Mouse (Mus musculus): ENCODE measurements around the gene Ltk. TPM values are rescaled to one million over a fixed set of nuclear protein-coding genes. Genes with fewer than 3 reads are reported as not detected.

The Ltk gene
- polyA plus RNA-seq, 1 experiment from 2014 or later = not detected

DNA sequence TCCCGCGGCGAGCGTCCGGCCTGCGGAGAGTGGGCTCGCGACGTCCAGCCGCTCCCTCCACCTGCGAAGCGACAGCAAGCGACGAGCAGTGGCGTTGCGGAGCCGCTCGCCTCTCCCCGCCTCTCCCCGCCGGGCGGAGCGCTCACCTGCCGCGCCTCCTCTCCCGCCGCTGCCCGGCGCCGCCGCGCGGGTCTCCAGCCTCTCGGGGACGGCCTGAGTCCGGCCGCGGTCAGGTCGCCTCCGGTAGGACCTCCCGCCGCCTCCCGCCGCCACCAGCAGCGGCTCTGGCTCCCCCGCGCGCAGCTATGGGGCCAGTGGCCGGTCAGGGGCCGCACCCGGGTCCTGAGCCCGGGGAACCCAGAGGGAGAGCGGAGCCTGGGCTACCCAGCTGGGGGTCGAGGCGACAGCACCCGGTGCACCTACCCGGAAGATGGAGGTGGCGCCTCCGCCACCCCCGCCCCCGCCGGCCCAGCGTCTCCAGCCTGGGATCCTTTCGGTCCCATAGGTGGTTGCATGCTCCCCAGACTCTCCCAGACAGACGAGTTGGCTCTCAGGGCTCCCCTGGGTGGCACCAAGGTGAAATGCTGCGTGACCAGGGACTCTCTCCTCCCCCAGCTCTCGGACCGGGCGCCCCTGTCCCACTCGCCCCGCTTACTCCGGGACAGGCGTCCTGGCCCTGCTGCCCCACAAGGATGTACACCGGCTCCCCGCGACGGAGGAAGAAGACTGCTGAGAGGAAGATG, 2.0 kb downstream of the Ltk start:
- Histone ChIP-seq H3K9ac (peak overlapping the region; percentile 38), H3K27ac (no peak overlapping the region), H3K27me3 (peaks cover 92% of the 10 kb centered on the region), H3K4me2 (peak overlapping the region; percentile 81), H3K9me3 (replicated peaks) (no peaks in the 10 kb centered on the region), H3K36me3 (no peaks in the 10 kb centered on the region), H3K4me1 (replicated peaks) (peaks cover 19% of the 10 kb centered on the region), H3K4me3 (replicated peaks) (peak overlapping the region; percentile 62)
- ATAC-seq (ENCODE audit: low read depth) (peak; percentile 20; the same call in 1 of the 2 replicates), DNase-seq (no peak)
- WGBS (ENCODE audit: insufficient replicate concordance) = under 1% methylated on average over 76 of the region's 77 CpGs

GRCm38 (mm10) chr2:119757601-119758100, 2.6 kb downstream of the Ltk start:
- DNase-seq = no peak
- peak overlapping the region; percentile 81 for H3K4me2 ChIP-seq
- H3K27ac ChIP-seq = no peak overlapping the region
- peak overlapping the region; percentile 62 for H3K4me3 ChIP-seq (replicated peaks)
- no peaks in the 10 kb centered on the region for H3K9me3 ChIP-seq (replicated peaks)
- 8% methylated on average over 24 of the region's 31 CpGs for WGBS (ENCODE audit: insufficient replicate concordance)
- no peak for ATAC-seq (ENCODE audit: low read depth)
- H3K36me3 ChIP-seq = no peaks in the 10 kb centered on the region
- H3K4me1 ChIP-seq (replicated peaks) = peaks cover 19% of the 10 kb centered on the region
- peak overlapping the region; percentile 38 for H3K9ac ChIP-seq
- H3K27me3 ChIP-seq = peaks cover 98% of the 10 kb centered on the region

DNA sequence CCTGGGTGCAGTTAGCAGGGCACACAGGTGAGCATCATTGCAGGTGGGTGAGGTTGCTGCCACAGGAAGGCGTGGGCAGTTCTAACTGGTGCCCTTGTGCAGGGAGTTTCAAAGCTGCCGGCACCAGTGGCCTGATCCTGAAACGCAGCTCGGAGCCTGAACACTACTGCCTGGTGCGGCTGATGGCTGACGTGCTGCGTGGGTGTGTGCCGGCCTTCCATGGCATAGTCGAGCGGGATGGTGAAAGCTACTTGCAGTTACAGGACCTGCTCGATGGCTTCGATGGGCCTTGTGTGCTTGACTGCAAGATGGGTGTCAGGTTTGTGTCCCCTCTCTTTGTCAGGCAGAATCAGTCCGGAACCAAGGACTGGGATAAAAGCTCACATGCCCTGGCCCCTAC, 11.0 kb downstream of the Ltk start:
- Histone ChIP-seq H3K4me2 (no peak overlapping the region), H3K4me3 (replicated peaks) (no peak overlapping the region), H3K4me1 (replicated peaks) (peaks cover 12% of the 10 kb centered on the region), H3K9me3 (replicated peaks) (no peaks in the 10 kb centered on the region), H3K36me3 (no peaks in the 10 kb centered on the region), H3K27me3 (peaks cover 95% of the 10 kb centered on the region), H3K27ac (no peak overlapping the region), H3K9ac (no peak overlapping the region)
- 64% methylated on average over 13 of the region's 13 CpGs for WGBS (ENCODE audit: insufficient replicate concordance)
- no peak for ATAC-seq (ENCODE audit: low read depth)
- no peak for DNase-seq

DNA sequence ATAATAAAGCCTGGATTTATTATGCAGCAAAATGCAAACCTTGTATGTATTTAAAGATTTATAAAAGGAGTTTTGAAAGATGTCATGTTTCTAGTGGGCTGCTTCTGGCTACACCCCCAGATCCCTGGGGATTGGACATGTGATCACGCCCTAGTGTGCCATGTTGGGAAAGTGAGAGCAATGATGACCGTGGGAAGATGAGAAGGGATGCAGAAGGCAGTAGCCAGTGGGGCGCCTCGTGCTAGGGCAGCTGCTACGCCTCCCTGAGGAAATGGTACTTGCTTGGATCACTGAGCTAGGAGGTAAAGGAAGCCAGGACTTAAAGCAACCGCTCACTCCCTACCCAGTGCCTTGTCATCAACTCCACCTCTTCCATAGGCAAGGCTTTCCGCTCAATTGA, 12.7 kb downstream of the Ltk start:
- no peak overlapping the region for H3K27ac ChIP-seq
- WGBS (ENCODE audit: insufficient replicate concordance) = 69% methylated on average over 7 of the region's 7 CpGs
- H3K9ac ChIP-seq = no peak overlapping the region
- ATAC-seq (ENCODE audit: low read depth) = no peak
- H3K27me3 ChIP-seq = peaks cover 95% of the 10 kb centered on the region
- H3K4me2 ChIP-seq = no peak overlapping the region
- no peak for DNase-seq
- no peaks in the 10 kb centered on the region for H3K9me3 ChIP-seq (replicated peaks)
- peaks cover 29% of the 10 kb centered on the region for H3K4me1 ChIP-seq (replicated peaks)
- no peak overlapping the region for H3K4me3 ChIP-seq (replicated peaks)
- no peaks in the 10 kb centered on the region for H3K36me3 ChIP-seq

GRCm38 (mm10) chr2:119745281-119745680, 14.9 kb downstream of the Ltk start:
- Histone ChIP-seq H3K9me3 (replicated peaks) (no peaks in the 10 kb centered on the region), H3K9ac (no peak overlapping the region), H3K4me3 (replicated peaks) (no peak overlapping the region), H3K36me3 (no peaks in the 10 kb centered on the region), H3K4me2 (peak overlapping the region; percentile 99; the same call in 1 of the 2 replicates), H3K27me3 (peaks cover 75% of the 10 kb centered on the region), H3K27ac (no peak overlapping the region), H3K4me1 (replicated peaks) (peaks cover 49% of the 10 kb centered on the region)
- DNase-seq = no peak
- WGBS (ENCODE audit: insufficient replicate concordance) = 8% methylated on average over 1 of the region's 1 CpGs
- no peak for ATAC-seq (ENCODE audit: low read depth)

- WGBS (ENCODE audit: insufficient replicate concordance) = 3% methylated on average over 46 of the region's 46 CpGs
- peaks cover 49% of the 10 kb centered on the region for H3K4me1 ChIP-seq (replicated peaks)
- no peaks in the 10 kb centered on the region for H3K9me3 ChIP-seq (replicated peaks)
- peak overlapping the region; percentile 99 for H3K4me2 ChIP-seq
- DNase-seq (peak; percentile 61), ATAC-seq (ENCODE audit: low read depth) (peak; percentile 80)
- H3K9ac ChIP-seq = peak overlapping the region; percentile 60
- peak overlapping the region; percentile 68 for H3K4me3 ChIP-seq (replicated peaks)
- H3K36me3 ChIP-seq = no peaks in the 10 kb centered on the region
- H3K27me3 ChIP-seq = peaks cover 67% of the 10 kb centered on the region
- H3K27ac ChIP-seq = 0 out of 2 replicates have a peak overlapping the region, but pooled peaks have one; percentile 7
These were observed 15.8 kb downstream of the Ltk start for GRCm38 (mm10) chr2:119744163-119745111.

DNA sequence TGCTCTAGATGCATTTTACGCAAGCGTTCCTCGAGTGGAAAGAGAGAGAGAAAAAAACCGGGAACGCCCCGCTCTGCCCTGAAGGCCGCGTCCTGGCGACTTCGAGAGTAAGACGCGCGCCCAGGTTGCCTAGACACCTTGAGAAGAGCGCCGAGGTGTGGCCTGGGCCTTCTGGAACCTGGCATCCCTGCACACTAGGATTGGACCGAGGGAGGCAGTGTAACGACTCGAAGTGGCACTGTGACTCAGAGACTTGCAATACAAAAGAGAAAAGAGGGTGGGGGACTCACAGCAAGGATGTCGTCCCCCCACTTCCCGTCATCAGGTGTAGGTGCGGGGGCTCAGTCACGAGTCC, 16.4 kb downstream of the Ltk start:
- H3K4me3 ChIP-seq (replicated peaks) = peak overlapping the region; percentile 68
- H3K27ac ChIP-seq = no peak overlapping the region
- no peaks in the 10 kb centered on the region for H3K36me3 ChIP-seq
- 12% methylated on average over 22 of the region's 22 CpGs for WGBS (ENCODE audit: insufficient replicate concordance)
- DNase-seq (no peak), ATAC-seq (ENCODE audit: low read depth) (no peak)
- H3K9me3 ChIP-seq (replicated peaks) = no peaks in the 10 kb centered on the region
- peak overlapping the region; percentile 60 for H3K9ac ChIP-seq
- H3K27me3 ChIP-seq = peaks cover 60% of the 10 kb centered on the region
- peak overlapping the region; percentile 99 for H3K4me2 ChIP-seq
- H3K4me1 ChIP-seq (replicated peaks) = peaks cover 49% of the 10 kb centered on the region

- Histone ChIP-seq H3K9ac (peak overlapping the region; percentile 75), H3K9me3 (replicated peaks) (no peaks in the 10 kb centered on the region), H3K27me3 (peaks cover 61% of the 10 kb centered on the region), H3K4me3 (replicated peaks) (peak overlapping the region; percentile 68), H3K4me1 (replicated peaks) (peaks cover 49% of the 10 kb centered on the region), H3K4me2 (peak overlapping the region; percentile 99), H3K36me3 (no peaks in the 10 kb centered on the region), H3K27ac (no peak overlapping the region)
- DNase-seq (no peak), ATAC-seq (ENCODE audit: low read depth) (no peak)
- WGBS (ENCODE audit: insufficient replicate concordance) = 12% methylated on average over 31 of the region's 31 CpGs
These were observed 16.9 kb downstream of the Ltk start for GRCm38 (mm10) chr2:119743176-119743807.

DNA sequence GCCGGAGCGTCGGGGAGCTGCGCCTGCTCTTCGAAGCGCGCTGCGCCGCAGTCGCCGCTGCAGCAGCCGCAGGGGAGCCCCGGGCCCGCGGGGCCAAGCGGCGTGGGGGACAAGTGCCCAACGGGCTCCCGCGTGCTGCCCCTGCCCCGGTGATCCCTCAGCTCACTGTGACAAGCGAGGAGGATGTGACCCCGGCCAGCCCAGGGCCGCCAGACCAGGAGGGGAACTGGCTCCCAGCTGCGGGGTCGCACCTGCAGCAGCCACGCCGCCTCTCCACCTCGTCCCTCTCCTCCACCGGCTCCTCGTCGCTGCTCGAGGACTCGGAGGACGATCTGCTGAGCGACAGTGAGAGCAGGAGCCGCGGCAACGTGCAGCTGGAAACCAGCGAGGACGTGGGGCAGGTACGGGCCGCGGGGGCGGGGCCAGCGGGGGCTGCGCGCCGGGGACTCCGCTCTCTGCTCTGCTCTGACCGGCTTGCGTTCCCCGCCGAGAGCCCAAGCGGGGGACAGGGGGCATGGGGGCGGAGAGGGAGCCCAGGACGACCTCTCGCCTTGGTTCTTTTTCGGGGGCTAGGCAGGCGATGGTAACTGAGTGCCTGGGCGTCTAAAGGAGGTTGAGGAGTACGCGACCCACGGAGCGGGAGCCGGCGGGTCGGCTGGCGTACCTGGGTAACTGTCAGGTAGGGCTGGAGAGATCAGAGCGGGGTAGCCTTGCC, 17.6 kb downstream of the Ltk start:
- peaks cover 61% of the 10 kb centered on the region for H3K27me3 ChIP-seq
- no peaks in the 10 kb centered on the region for H3K36me3 ChIP-seq
- peak; percentile 15; the same call in 1 of the 2 replicates for ATAC-seq (ENCODE audit: low read depth)
- H3K4me2 ChIP-seq = peak overlapping the region; percentile 99
- H3K9me3 ChIP-seq (replicated peaks) = no peaks in the 10 kb centered on the region
- peaks cover 49% of the 10 kb centered on the region for H3K4me1 ChIP-seq (replicated peaks)
- peak overlapping the region; percentile 75 for H3K9ac ChIP-seq
- H3K4me3 ChIP-seq (replicated peaks) = peak overlapping the region; percentile 68
- peak overlapping the region; percentile 78; the same call in 1 of the 2 replicates for H3K27ac ChIP-seq
- 1% methylated on average over 70 of the region's 70 CpGs for WGBS (ENCODE audit: insufficient replicate concordance)
- DNase-seq = peak; percentile 41

DNA sequence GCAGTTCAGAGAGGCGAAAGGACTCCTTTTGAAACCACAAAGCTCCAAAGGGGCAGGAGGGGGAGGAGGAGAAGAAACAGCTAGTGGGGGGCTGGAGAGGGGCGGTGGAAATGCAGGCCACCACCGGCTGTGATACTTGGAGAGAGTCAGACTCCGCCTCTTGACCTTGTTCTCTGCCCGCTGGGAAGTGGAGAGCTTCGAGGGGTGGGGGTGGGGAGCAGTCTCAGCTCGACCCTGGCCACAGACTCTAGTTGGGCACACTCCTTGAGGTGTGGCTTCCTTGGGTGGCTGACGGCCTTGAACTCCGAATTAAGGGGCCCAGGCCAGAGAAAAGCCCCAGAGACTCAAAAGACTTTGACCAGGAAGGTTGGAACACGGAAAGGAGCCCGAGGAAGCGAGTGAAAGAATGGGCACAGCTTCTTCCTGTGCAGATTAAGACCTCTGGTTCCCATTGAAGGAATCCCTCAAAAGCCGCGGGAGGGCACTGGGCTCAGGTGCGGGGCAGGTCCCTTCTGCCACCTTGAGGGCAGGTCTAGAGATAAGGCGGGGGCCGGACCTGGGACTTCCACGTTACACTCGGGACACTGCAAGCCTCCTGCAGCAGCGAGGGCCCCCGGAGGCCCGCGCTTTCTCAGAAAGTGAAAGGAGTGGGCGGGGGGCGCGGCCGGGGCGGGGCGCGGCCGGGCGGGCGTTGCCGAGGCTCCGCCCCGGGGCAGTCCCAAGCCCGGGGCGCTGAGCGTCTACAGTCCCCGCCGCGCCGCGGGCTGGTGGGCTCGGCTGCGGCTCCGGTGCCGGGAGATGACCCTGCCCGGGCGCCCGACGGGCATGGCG, 18.4 kb downstream of the Ltk start, which contains the start of gene Itpka:
Itpka (plus strand) TSS at position 757 of the 831 bp plus-strand sequence.
- Histone ChIP-seq H3K4me3 (replicated peaks) (peak within 1 kb of the TSS; percentile 68), H3K9me3 (replicated peaks) (no peaks in the 10 kb centered on the region), H3K9ac (peak within 1 kb of the TSS; percentile 75), H3K36me3 (no peaks in the 10 kb centered on the region), H3K4me2 (peak within 1 kb of the TSS; percentile 99), H3K4me1 (replicated peaks) (peaks cover 55% of the 10 kb centered on the region), H3K27ac (peak within 1 kb of the TSS; percentile 78), H3K27me3 (peaks cover 62% of the 10 kb centered on the region)
- DNase-seq = peak; percentile 56
- under 1% methylated on average over 46 of the region's 53 CpGs for WGBS (ENCODE audit: insufficient replicate concordance)
- peak; percentile 71 for ATAC-seq (ENCODE audit: low read depth)
